Mouse (Mus musculus) retina, postnatal 7 days (tissue): Measurements from ENCODE around the gene Prm2.
A peak's percentile ranks its signal among the peaks of the same experiment; 100 is the strongest.

Experiments used
- DNase-seq: peaks from one replicate; pipeline ENCODE4 v3.0.0-alpha.2; 2012; ENCODE audit warnings: low read depth, low spot score

The Prm2 gene

GRCm38 (mm10) chr16:10796034-10796433, at the start of gene Prm2:
Prm2 (minus strand) TSS chr16:10796134.
- DNase-seq = no peak

DNA sequence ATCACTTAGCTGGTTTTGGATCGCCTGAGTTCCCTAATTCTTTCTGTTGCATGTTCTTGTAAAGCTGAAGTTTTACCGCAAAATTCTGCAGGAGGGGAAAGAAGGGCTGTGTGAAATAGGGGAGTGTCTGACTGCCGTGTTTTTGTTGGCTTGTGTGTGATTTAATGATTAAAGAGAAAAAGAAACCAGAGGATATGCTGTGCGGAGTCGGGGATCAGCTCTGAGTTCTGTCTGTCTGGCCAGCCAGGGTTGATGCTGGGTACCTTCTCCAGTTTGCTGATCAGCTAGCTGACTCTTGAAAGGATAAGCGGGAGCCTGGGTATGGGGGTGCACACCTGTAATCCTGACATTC, 48.4 kb upstream of the Prm2 start:
- DNase-seq = no peak

- no peak for DNase-seq
These were observed 47.8 kb upstream of the Prm2 start for GRCm38 (mm10) chr16:10843486-10844318.

DNA sequence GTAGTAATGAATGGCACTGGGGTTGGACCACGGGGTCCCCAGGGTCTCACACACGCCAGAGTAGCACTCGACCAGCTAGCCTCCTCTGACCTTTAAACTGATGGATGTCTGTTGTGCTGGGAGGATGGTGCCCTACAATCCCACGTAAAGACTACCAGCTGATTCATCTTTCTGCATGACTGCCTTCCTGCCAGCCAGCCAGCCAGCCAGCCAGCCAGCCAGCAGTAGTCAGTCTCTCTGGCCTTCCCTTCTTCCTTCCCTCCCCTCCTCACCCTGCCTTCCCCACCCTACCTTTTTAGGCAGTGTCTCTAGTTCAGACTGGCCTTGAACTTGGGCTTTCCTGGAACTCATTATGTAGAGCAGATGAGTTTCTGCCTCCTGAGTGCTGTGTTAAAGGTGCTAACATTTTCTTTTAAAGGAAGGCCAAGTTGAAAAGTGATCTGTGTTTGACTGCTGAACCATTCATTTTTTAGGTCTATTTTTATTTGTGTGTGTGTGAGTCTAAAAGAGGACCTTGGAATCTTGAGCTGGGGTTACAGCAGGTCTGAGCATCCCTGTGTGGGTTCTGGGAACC, 46.4 kb upstream of the Prm2 start:
- DNase-seq = no peak

GRCm38 (mm10) chr16:10840018-10840417, 44.1 kb upstream of the Prm2 start:
- DNase-seq = no peak

- no peak for DNase-seq
These were observed 42.7 kb upstream of the Prm2 start for GRCm38 (mm10) chr16:10838487-10839245.

DNA sequence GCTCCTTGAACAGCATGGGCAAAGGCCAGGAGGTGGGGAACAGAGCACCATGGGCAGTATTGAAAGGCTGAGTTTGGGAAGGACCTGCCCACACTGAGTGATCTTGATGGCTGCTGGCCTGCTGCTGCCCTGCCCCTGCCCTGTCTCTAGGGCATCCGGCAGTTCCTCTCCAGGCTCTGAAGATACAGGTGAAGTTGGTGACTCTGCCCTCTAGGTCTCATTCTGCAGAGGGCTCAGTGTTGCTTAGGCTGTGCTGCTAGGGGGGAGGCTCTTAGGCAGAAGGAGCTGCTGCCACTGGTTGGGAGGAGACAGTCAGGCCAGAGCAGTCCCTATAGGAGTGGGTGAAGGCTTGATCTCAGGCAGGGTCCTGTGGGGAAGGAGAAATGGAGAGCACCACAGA, 42.0 kb upstream of the Prm2 start:
- DNase-seq = no peak

DNA sequence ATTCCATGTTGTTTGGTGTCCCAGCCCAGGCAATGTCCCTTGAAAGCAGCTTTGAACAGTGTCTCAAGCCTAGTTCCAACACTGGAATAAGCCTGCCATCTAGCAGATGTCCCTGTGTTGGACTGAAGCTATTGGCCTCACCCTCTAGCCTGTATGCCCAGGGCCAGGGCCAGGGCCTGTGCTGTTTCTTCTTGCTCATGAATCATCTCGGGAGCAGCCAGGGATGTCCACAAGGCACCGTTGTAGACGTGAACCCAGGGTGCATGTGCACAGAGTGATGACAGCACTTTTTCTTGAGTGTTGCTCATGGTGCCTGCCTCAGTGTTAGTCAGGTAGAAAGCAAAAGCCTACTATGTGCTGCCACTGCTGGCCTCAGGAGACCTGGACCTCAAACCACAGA, 41.3 kb upstream of the Prm2 start:
- DNase-seq = no peak

DNA sequence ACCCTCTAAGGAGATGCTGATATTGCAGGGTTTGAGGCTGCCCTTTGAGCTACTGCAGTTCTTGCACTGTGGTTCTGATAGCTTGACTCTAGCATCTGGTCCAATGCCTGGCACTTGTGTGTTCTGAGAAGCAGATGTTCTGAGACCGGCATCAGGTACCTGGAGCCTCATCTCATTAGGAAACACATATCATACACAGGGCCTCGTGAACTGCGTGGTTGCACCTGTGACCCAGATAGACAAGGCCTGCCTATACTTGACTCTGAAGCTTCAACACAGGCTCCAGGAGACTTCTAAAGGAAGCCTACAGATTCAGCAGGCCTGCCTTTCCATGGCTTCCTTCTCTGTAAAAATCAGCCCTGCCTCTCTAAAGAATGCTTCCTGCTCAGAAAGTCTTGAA, 40.5 kb upstream of the Prm2 start:
- no peak for DNase-seq

DNA sequence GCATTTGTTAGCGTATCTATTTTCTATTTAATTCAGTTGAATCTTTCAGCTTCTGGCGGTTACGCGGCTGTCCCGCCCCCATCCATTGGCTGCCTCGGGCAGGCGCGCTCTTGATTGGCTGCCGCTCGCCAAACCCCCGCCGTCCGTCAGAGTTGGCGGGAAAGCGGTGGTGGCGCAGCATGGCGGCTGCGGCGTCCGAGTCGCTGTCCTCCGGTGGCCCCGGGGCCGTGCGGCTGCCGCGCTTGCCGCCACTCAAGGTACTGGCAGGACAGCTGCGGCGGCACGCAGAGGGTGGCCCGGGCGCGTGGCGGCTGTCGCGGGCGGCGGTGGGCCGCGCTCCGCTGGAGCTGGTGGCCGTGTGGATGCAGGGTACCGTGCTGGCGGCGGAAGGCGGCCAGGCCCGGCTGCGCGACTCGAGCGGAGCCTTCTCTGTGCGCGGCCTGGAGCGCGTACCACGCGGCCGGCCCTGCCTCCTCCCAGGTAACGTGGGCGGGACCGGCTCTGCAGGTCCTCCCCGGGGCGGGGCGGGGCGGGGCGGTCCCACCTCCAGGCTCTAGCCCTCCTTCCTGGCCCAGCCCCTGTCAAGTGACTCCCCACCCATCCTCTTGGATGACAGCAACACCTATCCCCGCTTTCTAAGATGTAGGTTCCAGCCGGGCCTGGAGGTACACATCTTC, 39.1 kb upstream of the Prm2 start, which contains the start of gene Rmi2:
TSS of gene Rmi2 (plus strand) at position 149 of the 677 bp plus-strand sequence.
- DNase-seq = peak; percentile 55

GRCm38 (mm10) chr16:10834542-10834910, 38.6 kb upstream of the Prm2 start:
- DNase-seq = no peak

GRCm38 (mm10) chr16:10828461-10828805, 32.5 kb upstream of the Prm2 start:
- no peak for DNase-seq

DNA sequence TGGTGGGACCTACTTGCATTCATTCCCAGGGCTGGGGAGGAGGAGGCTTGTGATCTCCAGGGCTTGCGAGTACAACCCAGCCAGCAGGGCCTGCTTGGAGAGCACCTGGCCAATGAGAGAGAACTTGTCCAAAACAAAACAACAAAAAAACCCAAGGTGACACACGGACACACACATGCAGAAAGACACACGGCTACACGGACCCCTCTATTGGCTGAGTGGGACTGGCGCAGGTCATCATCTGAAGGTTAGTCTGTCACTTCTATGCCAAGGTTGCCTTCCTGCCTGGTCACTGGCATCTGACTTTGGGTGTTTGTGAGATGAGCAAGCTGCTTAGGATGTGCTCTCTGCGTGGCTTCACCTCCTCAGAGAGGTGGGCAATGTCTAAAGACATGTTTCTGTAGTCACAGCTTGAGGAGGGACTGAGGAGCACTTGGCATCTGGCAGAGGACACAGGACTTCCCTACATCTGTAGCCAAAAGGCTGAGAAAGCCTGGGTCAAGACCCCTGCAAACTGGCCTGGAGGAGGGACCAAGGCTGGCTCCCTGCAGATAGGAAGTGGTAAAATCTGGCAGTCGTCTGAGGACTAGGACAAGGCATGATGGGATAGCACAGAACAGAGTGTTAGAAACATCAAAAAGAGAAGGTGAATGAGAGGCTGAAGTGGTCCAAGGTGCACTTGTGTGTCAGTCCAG, 32.0 kb upstream of the Prm2 start:
- no peak for DNase-seq

DNA sequence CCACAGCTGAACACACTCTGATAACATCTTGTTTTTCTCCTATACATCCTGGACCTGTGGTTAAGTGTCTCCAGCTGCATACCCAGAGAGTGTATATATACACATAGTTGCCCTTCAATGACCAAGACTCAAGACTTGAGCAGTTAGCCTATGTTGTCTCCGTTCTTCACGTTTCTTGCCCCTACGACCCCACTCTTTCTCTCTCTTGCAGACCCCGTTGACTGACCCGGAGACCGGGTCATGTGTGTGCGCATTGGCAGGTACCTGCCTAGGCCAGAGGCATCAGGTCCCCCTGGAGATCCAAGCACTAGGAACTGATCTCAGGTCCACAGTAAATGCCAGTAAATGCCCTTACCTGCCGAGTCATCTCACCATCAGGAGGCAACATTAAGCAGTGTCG, 31.3 kb upstream of the Prm2 start:
- DNase-seq = no peak

- no peak for DNase-seq
These were observed 29.9 kb upstream of the Prm2 start for GRCm38 (mm10) chr16:10825840-10826239.

DNA sequence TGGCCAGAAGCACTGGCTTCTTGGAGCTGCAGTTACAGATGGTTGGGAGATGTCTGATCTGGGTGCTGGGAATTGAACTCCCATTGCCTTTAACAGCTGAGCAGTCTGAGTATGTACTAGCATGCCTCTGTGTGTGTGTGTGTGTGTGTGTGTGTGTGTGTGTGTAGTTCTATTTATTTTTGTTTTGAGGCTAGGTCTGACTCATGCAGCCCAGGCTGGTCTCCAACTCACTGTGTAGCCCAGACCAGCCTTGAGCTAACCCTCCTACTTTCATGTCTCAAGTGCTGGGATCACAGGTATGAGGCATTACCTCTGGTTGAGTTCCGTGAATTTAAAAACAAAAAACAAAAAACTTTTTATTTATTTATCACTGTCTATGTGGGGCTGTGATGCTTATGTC, 28.6 kb upstream of the Prm2 start:
- no peak for DNase-seq

DNA sequence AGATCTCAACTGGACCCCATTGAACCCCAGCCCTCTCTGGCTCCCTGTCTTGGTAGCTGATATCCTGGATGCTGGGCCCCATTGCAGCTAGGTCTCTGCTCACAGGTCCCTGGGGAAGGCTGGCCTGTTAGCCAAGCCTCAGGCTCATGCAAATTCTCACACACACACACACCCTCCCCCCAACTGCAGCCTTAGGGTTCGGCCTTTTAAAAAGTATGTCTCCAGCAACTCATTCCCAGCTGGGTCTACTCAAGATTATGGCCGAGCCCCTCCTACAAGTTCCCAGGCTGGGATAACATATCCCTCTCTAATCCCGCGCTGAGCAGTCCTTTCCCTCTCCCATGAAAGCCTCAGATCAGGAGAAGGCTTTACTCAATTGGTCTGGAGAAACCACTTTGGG, 25.5 kb upstream of the Prm2 start:
- no peak for DNase-seq

GRCm38 (mm10) chr16:10819966-10820365, 24.0 kb upstream of the Prm2 start:
- no peak for DNase-seq

GRCm38 (mm10) chr16:10818579-10819135, 22.7 kb upstream of the Prm2 start:
- no peak for DNase-seq

DNA sequence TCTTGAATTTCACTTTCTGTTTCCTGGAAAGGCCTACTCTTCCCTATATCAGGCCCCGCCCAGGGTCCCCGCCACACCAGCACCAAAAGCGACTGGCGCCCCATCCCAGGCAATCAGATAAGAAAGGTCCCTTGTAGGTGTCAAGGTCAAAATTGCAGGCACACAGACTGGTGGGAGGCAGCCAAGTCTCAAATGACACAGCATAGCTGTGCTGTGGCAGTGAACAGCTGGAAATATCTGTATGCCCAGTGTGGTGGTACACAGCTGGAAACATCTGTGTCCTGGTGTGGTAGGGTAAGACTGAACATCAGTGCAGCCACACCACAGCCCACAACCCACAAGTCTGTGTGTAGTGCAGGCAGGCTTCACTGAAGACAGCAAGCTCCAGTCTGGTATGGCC, 18.9 kb upstream of the Prm2 start:
- DNase-seq = no peak

DNA sequence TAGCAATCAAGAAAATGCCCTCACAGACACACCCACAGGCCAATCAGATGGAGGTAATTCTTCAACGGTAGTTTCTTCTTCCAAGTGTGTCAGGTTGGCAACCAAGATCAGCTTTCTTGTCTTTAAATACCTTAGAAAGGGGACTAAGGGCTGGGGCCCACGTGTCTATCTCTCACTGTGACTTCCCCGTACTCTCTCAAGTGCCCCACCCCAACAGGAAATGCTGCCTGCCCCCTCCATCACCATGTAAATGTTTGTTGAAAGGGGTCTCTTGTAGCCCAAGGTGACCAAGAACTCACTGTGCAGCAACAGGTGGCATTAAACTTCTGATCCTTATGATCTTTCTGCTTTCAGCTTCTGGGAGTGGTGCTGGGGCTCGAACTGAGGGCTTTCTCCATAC, 17.8 kb upstream of the Prm2 start:
- no peak for DNase-seq
